Comparison of ENCODE assay signal across 28 mouse cellular contexts in the genomic region with DNA sequence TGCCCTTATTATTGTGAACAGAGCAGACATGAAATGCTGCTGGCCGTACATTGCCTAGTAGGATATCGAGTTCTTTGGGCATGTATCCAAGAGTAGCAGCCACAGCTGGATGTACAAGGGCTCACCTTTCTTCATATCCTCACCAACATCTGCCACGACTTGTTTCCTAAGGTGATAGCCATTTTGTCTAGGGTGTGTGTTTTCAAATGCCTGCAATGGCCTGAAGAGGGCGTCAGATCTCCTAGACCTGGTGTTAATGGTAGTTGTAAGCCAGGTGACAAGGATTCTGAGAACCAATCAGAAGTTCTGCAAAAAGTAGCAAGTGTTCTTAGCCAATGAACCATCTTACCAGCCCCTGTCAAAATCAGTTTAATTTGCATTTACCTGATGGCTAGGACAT. TPM values are rescaled to one million over a fixed set of nuclear protein-coding genes. Genes with fewer than 3 reads are reported as not detected.
"Had no signal": no experiment of that assay in that cellular context is flagged by ENCODE, and none has a peak within 500 bp of the region (broad histone marks: within the 10 kb centered on the region; RNA-seq: fewer than 3 reads in every experiment).

No protein-coding gene starts in this region.

- ATAC-seq: hindbrain, postnatal 0 days; intestine, embryonic 16.5 days had no signal

- H3K4me3 ChIP-seq: gastrocnemius, adult 2 months; heart, embryonic 10.5 days; heart, embryonic 13.5 days; heart, embryonic 15.5 days; hindbrain, embryonic 13.5 days; hindbrain, embryonic 15.5 days; left cerebral cortex, adult 2 months; limb, embryonic 10.5 days; limb, embryonic 12.5 days; liver, embryonic 13.5 days; liver, embryonic 15.5 days had no signal

- H3K27ac ChIP-seq: gastrocnemius, adult 2 months; heart, embryonic 10.5 days; heart, embryonic 13.5 days; heart, embryonic 15.5 days; hindbrain, embryonic 13.5 days; hindbrain, embryonic 15.5 days; hindbrain, postnatal 0 days; left cerebral cortex, adult 2 months; limb, embryonic 10.5 days; limb, embryonic 12.5 days; liver, embryonic 13.5 days; liver, embryonic 15.5 days had no signal

- DNase-seq: gastrocnemius, adult 2 months; gastrocnemius, postnatal 10 days; gastrocnemius, postnatal 25 days; heart, adult 18-20 months; heart, postnatal 14 days; heart, postnatal 36 days; kidney, adult 11 months; kidney, adult 2 months; kidney, postnatal 10 days; kidney, postnatal 25 days; kidney, postnatal 4 days; layer of hippocampus, adult 9-11 months; liver; liver, embryonic 13.5 days had no signal

RNA-seq across cellular contexts. Expression of a gene that starts 35.9 kb away (rescaled TPM):
- total RNA-seq: gastrocnemius, adult 2 months; gastrocnemius, postnatal 10 days; gastrocnemius, postnatal 25 days; heart, adult 18-20 months; heart, adult 8-10 months; heart, postnatal 14 days; heart, postnatal 36 days; hematopoietic stem cell, adult 5-6 weeks; hindbrain, postnatal 0 days; left cerebral cortex, postnatal 36 days had no signal
